Mouse (Mus musculus) kidney, adult 2 months (tissue): ENCODE measurements around the gene 1700019D03Rik. TPM values are rescaled to one million over a fixed set of nuclear protein-coding genes. Genes with fewer than 3 reads are reported as not detected.

Source experiments
- DNase-seq: peaks from one replicate; pipeline ENCODE4 v3.0.0; 2021
- H3K27ac ChIP-seq: fragments of 200-500 bp; 2 replicates; pipeline ENCODE4 v1.5.1; 2012; ENCODE audit warnings: low read depth, low read length, control low read depth, inconsistent platforms; ENCODE audit not compliant: insufficient read depth
- H3K27me3 ChIP-seq: fragments of 200-500 bp; replicated peaks from 2 replicates; pipeline ENCODE4 v1.6.1; 2012; ENCODE audit warnings: mild to moderate bottlenecking, moderate library complexity, low read length, inconsistent platforms; ENCODE audit not compliant: control insufficient read depth, insufficient read depth
- H3K36me3 ChIP-seq: fragments of 200-500 bp; 2 replicates; pipeline ENCODE4 v1.6.1; 2012; ENCODE audit warnings: mild to moderate bottlenecking, moderate library complexity, low read length, inconsistent platforms; ENCODE audit not compliant: control insufficient read depth, insufficient read depth
- H3K4me1 ChIP-seq: fragments of 200-500 bp; 2 replicates; pipeline ENCODE4 v1.6.1; 2011; ENCODE audit warnings: low read length; ENCODE audit not compliant: control insufficient read depth, insufficient read depth
- H3K4me3 ChIP-seq: fragments of 200-500 bp; 2 replicates; pipeline ENCODE4 v1.5.1; 2011; ENCODE audit warnings: mild to moderate bottlenecking, low read depth, low read length, control low read depth; ENCODE audit not compliant: insufficient read depth
- CTCF ChIP-seq: fragments of 200-500 bp; conservative IDR thresholded peaks from 2 replicates; pipeline ENCODE4 v1.5.1; 2011; ENCODE audit warnings: low read depth, mild to moderate bottlenecking, control low read depth, low read length, moderate library complexity, mixed read lengths; ENCODE audit not compliant: insufficient read depth, insufficient read length
- POLR2A ChIP-seq: fragments of 200-500 bp; IDR thresholded peaks from one replicate; pipeline ENCODE4 v1.6.1; 2011; ENCODE audit warnings: low read depth, low read length, control low read depth
- WGBS: fragments of 180-500 bp; shearing (Covaris S2); methylation state at CpG from one replicate; pipeline ENCODE4 v1.1.7; 2018; 5-methylcytosine and 5-hydroxymethylcytosine counted together
- polyA plus RNA-seq: library from polyadenylated mRNA; depleted of rRNA; stranded (reverse); fragments of >200 nt; gene quantifications from 2 replicates; pipeline ENCODE4 v1.2.3, GENCODE M21; 2012

Gene 1700019D03Rik
- polyA plus RNA-seq, 1 experiment, result 1.1 TPM

GRCm38 (mm10) chr1:52973198-52973597 lies 46.8 kb downstream of the 1700019D03Rik start:
- Histone ChIP-seq H3K4me1 (no peaks in the 10 kb centered on the region), H3K4me3 (no peak overlapping the region), H3K36me3 (no peaks in the 10 kb centered on the region), H3K27ac (no peak overlapping the region), H3K27me3 (no peaks in the 10 kb centered on the region)
- DNase-seq, result no peak
- TF ChIP-seq CTCF (no peak), POLR2A (no peak)
- 62% methylated on average over 5 of the region's 5 CpGs for WGBS

DNA sequence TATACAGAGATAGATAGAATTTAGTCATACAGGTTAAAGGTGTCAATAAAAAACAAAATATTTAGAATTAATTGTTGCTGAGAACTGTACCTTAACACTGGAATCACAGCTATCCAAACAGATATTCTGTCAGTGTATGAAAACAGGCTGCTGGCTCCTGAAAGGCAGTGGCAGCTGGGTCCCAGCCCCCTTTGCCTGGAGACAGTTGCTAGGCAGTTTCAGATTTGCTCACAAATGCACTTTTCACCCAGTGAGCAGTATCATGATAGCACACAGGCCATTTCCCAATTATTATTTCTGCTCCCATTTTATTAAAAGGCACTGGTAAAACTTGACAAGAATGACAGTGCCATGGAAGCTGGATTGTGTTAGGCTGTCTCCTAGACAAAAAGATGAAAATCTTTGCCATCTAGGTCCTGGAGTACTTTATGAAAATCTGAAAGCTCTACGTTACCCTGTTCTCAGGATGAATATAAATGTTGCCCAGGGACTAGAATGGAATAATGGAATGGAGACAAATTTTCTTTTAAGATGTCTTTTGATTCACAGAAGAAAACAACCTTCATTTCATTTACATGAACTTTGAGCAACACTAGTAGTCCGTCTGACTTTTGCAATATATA lies 48.0 kb downstream of the 1700019D03Rik start:
- 86% methylated on average over 2 of the region's 2 CpGs for WGBS
- TF ChIP-seq POLR2A, result no peak
- TF ChIP-seq CTCF, result no peak
- no peak for DNase-seq

DNA sequence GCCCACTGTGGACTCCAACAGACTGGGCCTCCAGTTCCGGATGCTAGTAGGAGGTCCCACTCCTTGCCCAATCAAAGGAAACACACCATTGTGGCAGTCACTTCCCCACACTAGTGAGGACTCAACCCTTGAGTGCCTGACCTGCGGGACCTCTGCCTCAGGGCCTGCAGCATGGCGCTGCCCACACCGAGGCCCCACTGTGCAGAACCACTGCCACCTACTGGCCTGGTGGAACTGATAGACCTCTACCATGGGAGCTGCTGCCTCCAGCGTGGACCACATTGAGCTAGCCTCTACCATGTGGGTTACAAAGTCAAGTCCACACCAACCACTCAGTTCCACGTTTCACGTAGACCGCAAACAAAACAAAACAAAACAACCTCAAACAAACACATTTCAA lies 55.4 kb downstream of the 1700019D03Rik start:
- no peaks in the 10 kb centered on the region for H3K4me1 ChIP-seq
- 81% methylated on average over 8 of the region's 8 CpGs for WGBS
- H3K4me3 ChIP-seq, result no peak overlapping the region
- TF ChIP-seq CTCF (no peak), POLR2A (no peak)
- no peak overlapping the region for H3K27ac ChIP-seq
- no peak for DNase-seq
- H3K36me3 ChIP-seq, result no peaks in the 10 kb centered on the region
- H3K27me3 ChIP-seq, result no peaks in the 10 kb centered on the region

More for the DNA sequence above, 48.0 kb downstream of the 1700019D03Rik start:
- H3K27me3 ChIP-seq, result no peaks in the 10 kb centered on the region
- no peak overlapping the region for H3K27ac ChIP-seq
- H3K4me3 ChIP-seq, result no peak overlapping the region
- no peaks in the 10 kb centered on the region for H3K36me3 ChIP-seq
- no peaks in the 10 kb centered on the region for H3K4me1 ChIP-seq

GRCm38 (mm10) chr1:52963097-52963496 lies 56.9 kb downstream of the 1700019D03Rik start:
- H3K27ac ChIP-seq, result no peak overlapping the region
- TF ChIP-seq POLR2A, result no peak
- TF ChIP-seq CTCF, result no peak
- DNase-seq, result no peak
- 80% methylated on average over 2 of the region's 2 CpGs for WGBS
- H3K4me3 ChIP-seq, result no peak overlapping the region
- H3K27me3 ChIP-seq, result no peaks in the 10 kb centered on the region
- H3K36me3 ChIP-seq, result no peaks in the 10 kb centered on the region
- H3K4me1 ChIP-seq, result no peaks in the 10 kb centered on the region

GRCm38 (mm10) chr1:52960191-52960590 lies 59.8 kb downstream of the 1700019D03Rik start:
- DNase-seq, result no peak
- no peaks in the 10 kb centered on the region for H3K27me3 ChIP-seq
- no peak overlapping the region for H3K4me3 ChIP-seq
- TF ChIP-seq POLR2A (no peak), CTCF (no peak)
- no peak overlapping the region for H3K27ac ChIP-seq
- no peaks in the 10 kb centered on the region for H3K36me3 ChIP-seq
- no peaks in the 10 kb centered on the region for H3K4me1 ChIP-seq
- 60% methylated on average over 6 of the region's 6 CpGs for WGBS

- WGBS, result 79% methylated on average over 4 of the region's 4 CpGs
- Histone ChIP-seq H3K4me3 (no peak overlapping the region), H3K27ac (no peak overlapping the region), H3K4me1 (peaks cover 3% of the 10 kb centered on the region; the same call in 1 of the 2 replicates), H3K36me3 (no peaks in the 10 kb centered on the region), H3K27me3 (no peaks in the 10 kb centered on the region)
- no peak for TF ChIP-seq POLR2A
- no peak for TF ChIP-seq CTCF
- DNase-seq, result no peak
Observed at GRCm38 (mm10) chr1:52956746-52957145, 63.2 kb downstream of the 1700019D03Rik start.

DNA sequence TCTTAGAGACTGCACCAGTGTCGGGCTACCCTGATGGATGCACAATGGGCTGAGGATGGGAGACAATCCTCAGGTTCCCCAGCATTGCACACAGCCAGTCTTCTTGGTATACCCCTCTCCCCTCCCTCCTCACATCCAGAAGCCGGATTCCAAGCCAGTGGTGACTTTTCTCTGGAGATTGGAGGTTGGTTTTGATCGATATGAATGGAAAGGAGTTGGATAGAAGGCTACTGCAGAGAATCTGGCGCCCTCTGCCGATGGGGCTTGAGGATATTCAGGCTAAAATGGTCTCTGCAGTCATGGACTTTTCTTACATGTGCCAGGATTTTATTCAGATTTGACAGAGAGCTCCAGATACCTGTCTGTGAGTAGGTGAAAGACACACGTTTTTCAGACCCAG lies 64.9 kb downstream of the 1700019D03Rik start:
- WGBS, result 38% methylated on average over 6 of the region's 6 CpGs
- Histone ChIP-seq H3K4me3 (no peak overlapping the region), H3K27me3 (no peaks in the 10 kb centered on the region), H3K27ac (no peak overlapping the region), H3K4me1 (peaks cover 3% of the 10 kb centered on the region; the same call in 1 of the 2 replicates), H3K36me3 (no peaks in the 10 kb centered on the region)
- peak; percentile 75 for TF ChIP-seq CTCF
- no peak for TF ChIP-seq POLR2A
- DNase-seq, result peak; percentile 47
